ENCODE assay signal across 1 mouse cellular context in the genomic region with DNA sequence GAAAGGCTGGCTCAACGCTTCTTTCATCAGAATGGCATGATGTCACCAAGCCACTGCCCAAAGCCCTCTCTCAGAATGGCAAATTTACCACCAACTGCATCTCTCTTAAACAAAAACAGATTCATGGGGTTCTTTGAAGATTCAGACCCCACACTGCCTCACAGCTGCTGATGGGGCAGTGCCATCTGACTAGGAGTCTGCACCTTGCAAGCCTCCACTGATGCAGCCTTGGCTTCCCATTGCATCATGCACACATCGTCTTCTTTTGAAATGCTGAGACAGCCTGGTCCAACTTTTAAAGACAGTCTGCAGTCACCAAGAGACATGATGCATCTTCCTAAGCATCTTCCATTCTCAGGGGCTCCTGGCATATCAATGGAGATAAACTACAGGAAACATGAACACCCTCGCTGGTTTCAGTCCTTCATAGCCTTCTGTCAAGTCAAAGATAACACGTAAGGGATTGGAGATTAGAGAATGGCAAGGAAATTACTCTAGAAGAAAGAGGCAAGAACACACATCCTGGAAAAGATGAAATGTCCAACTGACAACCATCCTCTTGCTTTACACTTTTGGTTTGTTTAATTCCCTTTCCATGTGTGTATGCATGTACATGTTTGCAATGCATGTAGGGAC.
TF ChIP-seq lines count a peak whose summit lies in the region.

No protein-coding gene starts in this region.

TF ChIP-seq in CH12.LX, 34 proteins besides CTCF, POLR2A, EP300 and RAD21 (continued from another document):
- TF ChIP-seq KAT2A (IDR thresholded peaks at IDR 0.05; ENCODE audit: insufficient replicate concordance, low read length) (0 out of 2 replicates have a peak, but pooled peaks have one; percentile 36), ZC3H11A (IDR thresholded peaks at IDR 0.05; ENCODE audit: low read depth, low read length) (no peak), BHLHE40 (IDR thresholded peaks at IDR 0.05; ENCODE audit: low read depth, low read length) (no peak), MAX (IDR thresholded peaks at IDR 0.05; ENCODE audit: low read length) (no peak), HCFC1 (IDR thresholded peaks at IDR 0.05; ENCODE audit: low read depth, low read length) (0 out of 2 replicates have a peak, but pooled peaks have one; percentile 29), E2F4 (IDR thresholded peaks at IDR 0.05; ENCODE audit: insufficient replicate concordance, low read depth, low read length) (no peak), IRF4 (IDR thresholded peaks at IDR 0.05; ENCODE audit: low read depth, low read length) (no peak), TBP (conservative IDR thresholded peaks at IDR 0.05; ENCODE audit: low read depth, low read length) (no peak), CHD2 (IDR thresholded peaks at IDR 0.05; ENCODE audit: low read length) (no peak), UBTF (IDR thresholded peaks at IDR 0.05; ENCODE audit: low read depth, low read length) (no peak), USF2 (conservative IDR thresholded peaks at IDR 0.05; ENCODE audit: low read depth, low read length) (no peak), JUND (conservative IDR thresholded peaks at IDR 0.05; ENCODE audit: low read depth, low read length) (peak; percentile 54; the same call in 1 of the 2 replicates), SMC3 (IDR thresholded peaks at IDR 0.05; ENCODE audit: low read depth, low read length) (no peak), TCF12 (IDR thresholded peaks at IDR 0.05; ENCODE audit: low read depth, low read length) (peak; percentile 52; the same call in 1 of the 2 replicates)
